Mouse (Mus musculus): ENCODE data around the gene Gng7. TPM values are rescaled to one million over a fixed set of nuclear protein-coding genes. Genes with fewer than 3 reads are reported as not detected.

The Gng7 gene
- polyA plus RNA-seq, 1 experiment from 2014 or later: 21.4 TPM

DNA sequence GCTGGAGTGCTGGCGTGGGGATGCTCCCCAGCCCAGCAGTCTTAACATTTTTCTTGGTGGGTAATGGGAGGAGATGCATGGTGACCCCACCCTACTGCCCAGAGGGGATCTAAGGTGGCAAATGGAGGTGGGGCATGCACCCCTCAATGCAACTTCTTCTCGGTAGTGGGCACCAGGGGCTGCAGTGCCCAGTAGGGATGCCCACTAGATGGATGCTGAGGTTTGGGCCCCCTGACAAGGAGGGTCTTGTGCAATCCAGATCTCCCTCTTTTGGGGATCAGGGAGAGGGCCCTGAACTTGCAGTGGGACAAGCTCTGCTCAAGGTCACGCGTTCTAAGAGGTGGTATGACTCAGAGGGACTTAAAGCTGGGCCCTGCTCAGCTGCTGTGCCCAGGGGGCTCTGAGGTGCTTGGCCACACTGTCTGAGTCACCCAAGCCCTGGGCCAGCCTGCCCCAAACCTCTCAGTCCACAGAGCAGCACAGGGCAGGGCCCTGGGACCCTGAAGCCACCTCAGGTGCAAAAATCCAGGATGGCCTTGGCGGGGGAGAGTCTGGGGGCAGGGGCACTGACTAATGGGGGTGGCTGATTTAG is 9.7 kb upstream of the Gng7 start:
- 82% methylated on average over 5 of the region's 5 CpGs for WGBS
- H3K4me2 ChIP-seq: peak overlapping the region; percentile 74
- H3K9ac ChIP-seq: peak overlapping the region; percentile 71
- no peaks in the 10 kb centered on the region for H3K36me3 ChIP-seq
- no peaks in the 10 kb centered on the region for H3K27me3 ChIP-seq
- H3K4me3 ChIP-seq: peak overlapping the region; percentile 56
- peaks cover 40% of the 10 kb centered on the region for H3K4me1 ChIP-seq (replicated peaks)
- no peaks in the 10 kb centered on the region for H3K9me3 ChIP-seq
- no peak overlapping the region for H3K27ac ChIP-seq (replicated peaks)
- ATAC-seq (ENCODE audit: low FRiP score, low read depth): no peak

DNA sequence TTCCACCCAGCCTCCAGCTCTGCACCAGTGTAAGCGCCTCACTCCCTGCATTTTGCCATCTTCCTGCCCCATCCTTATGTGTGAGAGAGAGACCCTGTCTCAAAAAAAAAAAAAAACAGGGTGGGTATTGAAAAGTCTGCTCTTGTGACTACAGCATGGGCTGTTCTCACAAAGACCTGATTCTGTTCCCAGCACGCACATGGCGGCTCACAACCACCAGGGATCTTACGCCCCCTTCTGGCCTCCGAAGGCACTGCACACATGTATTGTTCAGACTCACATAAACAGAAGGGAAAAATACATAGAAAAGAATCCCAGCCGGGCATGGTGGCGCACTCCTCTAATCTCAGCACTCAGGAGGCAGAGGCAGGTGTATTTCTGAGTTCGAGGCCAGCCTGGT is 8.0 kb upstream of the Gng7 start:
- Histone ChIP-seq H3K4me2 (no peak overlapping the region), H3K4me3 (no peak overlapping the region), H3K9ac (no peak overlapping the region), H3K27ac (replicated peaks) (no peak overlapping the region), H3K9me3 (no peaks in the 10 kb centered on the region), H3K36me3 (no peaks in the 10 kb centered on the region), H3K4me1 (replicated peaks) (peaks cover 40% of the 10 kb centered on the region), H3K27me3 (no peaks in the 10 kb centered on the region)
- no peak for ATAC-seq (ENCODE audit: low FRiP score, low read depth)
- WGBS: 72% methylated on average over 8 of the region's 8 CpGs

DNA sequence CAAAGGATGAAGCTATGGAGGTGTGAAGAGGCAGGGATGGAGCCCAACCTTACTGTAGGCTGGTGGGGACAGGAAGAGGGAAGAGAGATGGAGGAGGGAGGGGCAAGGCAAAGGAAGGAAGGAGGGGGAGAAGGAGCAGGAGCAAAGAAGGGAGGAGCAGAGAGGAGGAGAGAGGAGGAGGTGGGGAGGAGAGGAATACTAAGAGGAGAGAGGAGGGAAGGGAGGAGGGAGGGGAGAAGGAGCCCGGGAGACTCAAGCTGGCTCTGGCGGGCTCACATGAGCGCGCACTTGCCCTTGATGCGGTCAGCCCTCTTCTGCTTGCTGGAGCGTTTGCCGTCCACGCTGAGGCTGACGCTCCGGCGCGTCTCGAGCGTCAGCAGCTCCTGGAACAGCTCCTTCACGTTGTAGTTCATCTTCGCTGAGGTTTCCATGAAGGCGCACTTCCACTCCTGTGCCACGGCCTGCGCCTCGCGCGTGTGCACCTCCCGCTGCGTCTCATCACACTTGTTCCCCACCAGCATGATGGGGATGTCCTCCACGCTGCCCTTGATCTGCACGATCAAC is 6.9 kb upstream of the Gng7 start:
- H3K27me3 ChIP-seq: no peaks in the 10 kb centered on the region
- H3K9me3 ChIP-seq: no peaks in the 10 kb centered on the region
- H3K27ac ChIP-seq (replicated peaks): 0 out of 2 replicates have a peak overlapping the region, but pooled peaks have one; percentile 13
- no peaks in the 10 kb centered on the region for H3K36me3 ChIP-seq
- peaks cover 40% of the 10 kb centered on the region for H3K4me1 ChIP-seq (replicated peaks)
- H3K9ac ChIP-seq: no peak overlapping the region
- 0 out of 2 replicates have a peak overlapping the region, but pooled peaks have one; percentile 3 for H3K4me3 ChIP-seq
- no peak for ATAC-seq (ENCODE audit: low FRiP score, low read depth)
- 14% methylated on average over 26 of the region's 26 CpGs for WGBS
- H3K4me2 ChIP-seq: peak overlapping the region; percentile 37

DNA sequence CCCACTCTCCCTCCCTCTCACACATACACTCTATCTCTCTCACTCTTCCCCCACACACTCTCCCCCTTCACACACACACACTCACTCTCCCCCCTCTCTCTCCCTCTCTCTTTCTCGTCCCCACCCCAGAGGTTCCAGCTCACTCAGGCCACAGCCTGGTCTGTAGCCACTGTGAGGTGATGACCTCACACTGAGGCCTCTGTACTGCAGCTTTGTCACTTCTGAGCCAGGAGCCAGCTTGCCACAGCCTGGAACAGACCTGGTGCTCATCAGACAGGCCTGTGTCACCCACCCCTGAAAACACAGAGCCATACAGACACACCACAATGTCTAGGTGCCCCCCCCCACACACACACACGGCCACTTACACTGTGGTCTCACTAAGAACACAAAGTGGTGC is 5.5 kb upstream of the Gng7 start:
- H3K36me3 ChIP-seq: no peaks in the 10 kb centered on the region
- H3K27ac ChIP-seq (replicated peaks): no peak overlapping the region
- ATAC-seq (ENCODE audit: low FRiP score, low read depth): no peak
- H3K9ac ChIP-seq: no peak overlapping the region
- H3K4me3 ChIP-seq: no peak overlapping the region
- peaks cover 32% of the 10 kb centered on the region for H3K4me1 ChIP-seq (replicated peaks)
- 49% methylated on average over 2 of the region's 2 CpGs for WGBS
- no peaks in the 10 kb centered on the region for H3K27me3 ChIP-seq
- H3K9me3 ChIP-seq: no peaks in the 10 kb centered on the region
- no peak overlapping the region for H3K4me2 ChIP-seq

DNA sequence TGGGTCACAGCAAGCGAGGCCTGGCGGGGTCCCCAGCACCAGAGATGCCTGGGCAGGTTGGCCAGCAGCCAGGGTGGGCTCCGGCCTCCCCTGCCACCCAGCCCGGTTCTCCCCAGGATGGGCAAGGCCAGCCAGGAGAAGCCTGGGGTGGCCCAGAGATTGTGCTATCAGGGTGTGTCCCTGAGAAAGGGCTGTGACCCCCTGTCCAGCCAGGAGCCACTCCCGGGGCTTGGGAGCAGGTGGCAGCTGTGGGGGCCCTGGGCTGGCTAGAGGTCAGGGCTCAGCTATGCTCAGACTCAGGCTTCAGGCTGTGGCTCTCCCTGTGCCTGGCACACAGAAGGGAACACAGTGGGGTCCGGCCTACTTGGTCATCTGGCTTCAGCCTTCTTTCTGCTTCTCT is 4.9 kb upstream of the Gng7 start:
- Histone ChIP-seq H3K4me3 (no peak overlapping the region), H3K27me3 (no peaks in the 10 kb centered on the region), H3K4me1 (replicated peaks) (peaks cover 32% of the 10 kb centered on the region), H3K36me3 (no peaks in the 10 kb centered on the region), H3K27ac (replicated peaks) (no peak overlapping the region), H3K9me3 (no peaks in the 10 kb centered on the region), H3K9ac (no peak overlapping the region), H3K4me2 (no peak overlapping the region)
- WGBS: 72% methylated on average over 6 of the region's 6 CpGs
- ATAC-seq (ENCODE audit: low FRiP score, low read depth): no peak

DNA sequence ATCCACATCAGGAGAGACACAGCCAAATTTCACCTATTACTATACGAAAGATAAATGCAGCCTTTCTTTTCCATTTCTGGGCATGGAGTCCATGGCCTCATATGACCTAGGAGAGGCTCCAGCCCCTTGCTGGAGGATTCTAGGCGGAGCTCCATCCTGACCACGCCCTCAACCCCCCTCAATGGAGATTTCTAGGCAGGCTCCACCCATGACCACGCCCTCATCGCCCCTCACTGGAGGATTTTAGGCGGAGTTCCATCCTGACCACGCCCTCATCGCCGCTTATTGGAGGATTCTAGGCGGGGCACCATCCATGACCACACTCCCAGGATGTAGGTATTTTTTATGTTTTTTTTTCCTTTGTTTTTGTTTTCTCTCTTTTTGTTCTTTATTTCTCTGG is 3.6 kb upstream of the Gng7 start:
- Histone ChIP-seq H3K9ac (no peak overlapping the region), H3K27ac (replicated peaks) (no peak overlapping the region), H3K4me3 (no peak overlapping the region), H3K36me3 (no peaks in the 10 kb centered on the region), H3K4me2 (no peak overlapping the region), H3K4me1 (replicated peaks) (peaks cover 25% of the 10 kb centered on the region), H3K9me3 (no peaks in the 10 kb centered on the region), H3K27me3 (no peaks in the 10 kb centered on the region)
- 41% methylated on average over 10 of the region's 10 CpGs for WGBS
- ATAC-seq (ENCODE audit: low FRiP score, low read depth): no peak

DNA sequence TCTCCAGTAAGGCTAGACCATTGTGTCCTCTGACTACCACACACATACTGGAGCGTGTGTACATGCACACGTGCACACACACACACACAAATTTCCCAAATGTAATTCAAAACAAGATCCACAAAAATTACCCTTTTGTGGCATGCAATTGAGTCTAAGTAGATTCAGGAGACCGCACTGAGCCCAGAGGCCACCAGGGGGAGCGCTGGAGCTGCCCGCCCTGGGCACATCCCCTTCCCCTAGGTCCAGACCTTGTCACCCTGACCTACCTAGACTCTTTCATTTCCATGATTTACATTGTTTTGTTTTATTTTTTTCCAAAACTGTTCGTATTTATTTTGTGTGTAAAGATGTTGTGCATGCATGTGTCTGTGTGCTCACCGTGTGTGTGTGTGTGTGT is 1.9 kb upstream of the Gng7 start:
- Histone ChIP-seq H3K36me3 (no peaks in the 10 kb centered on the region), H3K4me3 (no peak overlapping the region), H3K9me3 (no peaks in the 10 kb centered on the region), H3K9ac (no peak overlapping the region), H3K27ac (replicated peaks) (no peak overlapping the region), H3K4me1 (replicated peaks) (peaks cover 15% of the 10 kb centered on the region), H3K27me3 (no peaks in the 10 kb centered on the region), H3K4me2 (no peak overlapping the region)
- WGBS: 7% methylated on average over 7 of the region's 7 CpGs
- ATAC-seq (ENCODE audit: low FRiP score, low read depth): no peak

DNA sequence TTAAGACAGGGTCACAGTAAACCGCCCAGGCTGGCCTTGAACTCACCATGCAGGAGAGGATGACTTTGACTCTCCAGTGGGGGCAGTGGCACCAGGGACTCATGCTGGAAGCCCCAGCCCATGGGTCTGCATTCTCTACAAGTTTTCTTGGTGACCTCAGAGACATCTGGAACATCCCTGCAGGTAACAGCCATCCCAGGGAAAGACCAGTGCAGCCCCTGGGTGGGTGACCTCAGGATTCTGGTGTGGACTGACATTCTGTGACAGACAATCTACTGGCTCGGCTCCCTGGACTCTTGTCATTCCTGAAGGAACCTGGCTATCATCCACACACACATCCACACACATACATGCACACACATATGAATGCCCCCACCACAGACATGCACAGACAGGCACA is 921 bp upstream of the Gng7 start:
- Histone ChIP-seq H3K27ac (replicated peaks) (no peak overlapping the region), H3K36me3 (no peaks in the 10 kb centered on the region), H3K9me3 (no peaks in the 10 kb centered on the region), H3K27me3 (no peaks in the 10 kb centered on the region), H3K9ac (no peak overlapping the region), H3K4me2 (peak overlapping the region; percentile 78; the same call in 1 of the 2 replicates), H3K4me3 (no peak overlapping the region), H3K4me1 (replicated peaks) (peaks cover 14% of the 10 kb centered on the region)
- WGBS: 94% methylated on average over 2 of the region's 2 CpGs
- no peak for ATAC-seq (ENCODE audit: low FRiP score, low read depth)

DNA sequence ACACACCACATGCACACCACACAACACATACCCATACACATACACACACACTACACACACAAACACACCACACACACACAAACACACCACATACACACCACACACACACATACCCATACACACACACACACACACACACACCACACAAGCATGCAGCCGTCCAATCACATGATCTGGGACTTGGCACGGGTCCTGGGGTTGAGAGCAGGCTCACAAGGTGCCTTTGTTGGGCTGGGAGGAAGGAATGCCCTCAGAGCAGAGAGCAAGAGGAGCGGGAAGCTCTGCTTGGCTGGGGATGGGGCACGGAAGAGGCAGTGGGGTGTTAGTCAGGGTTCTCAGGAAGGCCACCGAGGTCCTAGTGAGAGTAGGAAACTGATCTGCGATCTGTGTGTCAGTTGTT is 3.9 kb downstream of the Gng7 start:
- no peaks in the 10 kb centered on the region for H3K36me3 ChIP-seq
- no peaks in the 10 kb centered on the region for H3K9me3 ChIP-seq
- no peak overlapping the region for H3K4me3 ChIP-seq
- no peak for ATAC-seq (ENCODE audit: low FRiP score, low read depth)
- H3K9ac ChIP-seq: no peak overlapping the region
- WGBS: 69% methylated on average over 6 of the region's 6 CpGs
- no peak overlapping the region for H3K27ac ChIP-seq (replicated peaks)
- H3K4me1 ChIP-seq (replicated peaks): peaks cover 14% of the 10 kb centered on the region
- H3K4me2 ChIP-seq: no peak overlapping the region
- H3K27me3 ChIP-seq: no peaks in the 10 kb centered on the region

DNA sequence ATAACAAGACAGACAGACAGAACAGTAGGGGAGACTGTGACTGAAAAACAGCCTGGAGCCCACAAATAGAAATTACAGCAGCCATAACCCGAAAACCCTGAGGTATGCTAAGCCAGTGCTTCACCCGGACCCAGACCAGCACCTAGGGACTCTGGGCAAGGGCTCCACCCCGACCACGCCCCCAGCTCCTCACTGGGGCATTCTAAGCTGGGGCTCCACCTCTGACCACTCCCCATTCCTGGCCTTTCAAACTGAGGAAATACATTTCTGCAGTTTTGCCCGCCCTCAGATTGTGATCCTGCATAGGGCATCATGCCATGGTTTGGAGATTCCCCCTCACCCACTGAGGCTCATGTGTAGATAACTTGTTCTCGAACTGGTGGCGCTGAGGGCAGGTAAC is 7.5 kb downstream of the Gng7 start:
- 39% methylated on average over 7 of the region's 7 CpGs for WGBS
- no peak for ATAC-seq (ENCODE audit: low FRiP score, low read depth)
- no peak overlapping the region for H3K9ac ChIP-seq

DNA sequence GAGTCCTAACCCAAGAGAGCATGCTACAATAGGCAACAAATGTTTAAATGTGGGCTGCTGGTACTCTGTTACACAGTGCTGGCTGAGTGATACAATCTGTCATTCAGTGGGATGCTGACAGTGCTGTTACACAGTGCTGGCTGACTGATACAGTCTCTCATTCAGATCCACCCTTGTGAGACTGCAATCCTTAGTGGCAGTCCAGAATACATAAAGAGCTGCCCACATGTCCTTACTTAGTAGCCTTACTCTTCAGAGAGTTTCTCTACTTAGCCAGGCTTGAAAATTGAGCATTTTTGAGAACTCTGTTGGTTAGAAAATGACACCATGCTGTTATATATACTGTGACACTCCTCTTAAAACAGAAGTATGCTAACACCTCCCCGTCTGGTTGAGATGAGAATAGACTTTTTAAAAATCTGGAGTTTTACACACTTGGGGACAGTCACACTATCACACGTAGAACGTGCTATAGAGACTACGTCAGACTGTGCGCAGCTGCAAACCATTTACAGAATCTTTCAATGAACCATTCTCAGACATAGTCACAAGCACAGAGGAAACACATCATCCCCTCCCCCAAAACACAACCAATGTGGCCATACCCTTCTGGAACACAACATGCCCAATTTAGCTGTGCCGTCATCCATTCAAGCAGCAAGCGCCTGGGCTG is 8.6 kb downstream of the Gng7 start:
- no peak overlapping the region for H3K9ac ChIP-seq
- H3K4me3 ChIP-seq: no peak overlapping the region
- no peak overlapping the region for H3K4me2 ChIP-seq
- H3K4me1 ChIP-seq (replicated peaks): peaks cover 5% of the 10 kb centered on the region
- H3K27me3 ChIP-seq: no peaks in the 10 kb centered on the region
- no peaks in the 10 kb centered on the region for H3K9me3 ChIP-seq
- no peak overlapping the region for H3K27ac ChIP-seq (replicated peaks)
- ATAC-seq (ENCODE audit: low FRiP score, low read depth): no peak
- H3K36me3 ChIP-seq: no peaks in the 10 kb centered on the region
- WGBS: 95% methylated on average over 7 of the region's 7 CpGs

More for the DNA sequence above, 7.5 kb downstream of the Gng7 start:
- Histone ChIP-seq H3K27me3 (no peaks in the 10 kb centered on the region), H3K4me2 (no peak overlapping the region), H3K9me3 (no peaks in the 10 kb centered on the region), H3K36me3 (no peaks in the 10 kb centered on the region), H3K4me3 (no peak overlapping the region), H3K4me1 (replicated peaks) (no peaks in the 10 kb centered on the region), H3K27ac (replicated peaks) (no peak overlapping the region)

DNA sequence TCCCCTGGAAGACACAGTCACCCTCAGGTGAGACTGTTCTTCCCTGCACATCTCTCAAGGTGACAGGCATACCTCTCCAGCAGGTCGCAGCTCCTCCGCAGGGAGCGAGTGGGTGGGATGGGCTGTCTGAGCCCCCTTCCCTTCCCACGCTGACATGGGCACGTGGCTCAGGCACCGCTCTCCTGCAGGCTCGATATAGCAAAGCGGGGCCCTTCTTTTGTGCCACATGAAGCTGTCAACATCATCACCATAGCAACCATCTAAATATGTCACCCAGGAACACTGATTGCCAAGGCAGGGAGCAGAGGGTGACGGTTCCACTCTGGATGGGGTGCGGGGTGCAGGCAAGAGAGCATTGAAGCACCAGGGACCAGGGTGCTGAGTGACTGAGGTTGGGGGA is 13.6 kb downstream of the Gng7 start:
- no peak overlapping the region for H3K9ac ChIP-seq

More for the DNA sequence above, 13.6 kb downstream of the Gng7 start:
- H3K4me3 ChIP-seq: no peak overlapping the region
- ATAC-seq (ENCODE audit: low FRiP score, low read depth): peak; percentile 35
- WGBS: 15% methylated on average over 10 of the region's 10 CpGs
- no peaks in the 10 kb centered on the region for H3K36me3 ChIP-seq
- H3K27ac ChIP-seq (replicated peaks): no peak overlapping the region
- H3K9me3 ChIP-seq: no peaks in the 10 kb centered on the region
- peaks cover 26% of the 10 kb centered on the region for H3K4me1 ChIP-seq (replicated peaks)
- H3K4me2 ChIP-seq: peak overlapping the region; percentile 22
- no peaks in the 10 kb centered on the region for H3K27me3 ChIP-seq
